Mouse (Mus musculus) small intestine, adult 2 months (tissue): ENCODE measurements around the gene Urah.

ENCODE experiments used
- CTCF ChIP-seq: fragments of 200-500 bp; IDR thresholded peaks from 2 replicates; pipeline ENCODE4 v1.5.1; 2012; ENCODE audit warnings: low read depth, mild to moderate bottlenecking, control low read depth, inconsistent platforms, low read length, moderate library complexity, mixed read lengths; ENCODE audit not compliant: insufficient replicate concordance, insufficient read length; ENCODE audit errors: extremely low read depth
- POLR2A ChIP-seq: fragments of 200-500 bp; IDR thresholded peaks from 2 replicates; pipeline ENCODE4 v1.6.1; 2012; ENCODE audit warnings: low read depth, mild to moderate bottlenecking, control low read depth, inconsistent platforms, low read length, moderate library complexity

DNA sequence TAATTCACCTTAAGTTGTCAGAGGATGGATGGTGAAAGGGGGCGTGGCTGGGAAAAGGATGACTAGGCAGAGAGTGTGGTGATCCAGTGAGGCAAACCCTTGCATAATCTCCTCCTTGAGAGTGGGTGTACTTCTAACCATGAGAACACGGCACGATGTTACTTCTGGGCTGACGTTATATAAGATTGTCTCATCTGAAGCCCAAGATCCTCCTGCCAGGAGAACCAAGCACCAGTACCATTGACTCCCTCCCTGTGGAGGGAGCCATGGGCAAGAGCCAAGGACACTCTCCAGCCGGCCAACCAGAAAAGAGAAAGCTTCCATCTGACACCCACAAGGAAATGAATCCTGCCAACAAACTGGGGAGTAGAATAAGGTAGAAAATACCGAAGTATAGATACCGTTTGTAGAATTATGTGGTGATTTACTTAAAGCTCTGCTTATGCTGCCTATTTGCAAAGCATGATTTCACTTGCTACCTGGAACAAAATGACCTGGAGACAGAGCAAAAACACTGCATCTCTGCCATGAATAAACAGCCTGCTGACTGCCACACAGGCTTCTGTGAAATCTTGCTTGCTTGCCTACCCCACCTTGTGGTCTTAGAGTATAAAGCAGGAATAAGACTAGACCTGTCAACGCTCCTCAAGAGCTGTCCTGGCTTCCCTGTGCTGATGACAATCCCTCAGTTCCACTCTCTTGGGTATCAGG, 6.5 kb upstream of the Urah start:
- TF ChIP-seq CTCF, result peak; percentile 18; the same call in 1 of the 2 replicates
- no peak for TF ChIP-seq POLR2A
